Mouse (Mus musculus): Measurements from ENCODE around the gene Smok3c.
"Not testable (repeated sequence)": the region's sequence is repeated elsewhere in the genome, so short reads cannot be mapped to it uniquely, and the experiment has no call there.

Smok3c gene

GRCm38 (mm10) chr5:138104976-138105375 lies 52.0 kb downstream of the Smok3c start:
- no peak for DNase-seq (ENCODE audit: low spot score)

GRCm38 (mm10) chr5:138107130-138107529 lies 54.1 kb downstream of the Smok3c start:
- no peak for DNase-seq (ENCODE audit: low spot score)

DNA sequence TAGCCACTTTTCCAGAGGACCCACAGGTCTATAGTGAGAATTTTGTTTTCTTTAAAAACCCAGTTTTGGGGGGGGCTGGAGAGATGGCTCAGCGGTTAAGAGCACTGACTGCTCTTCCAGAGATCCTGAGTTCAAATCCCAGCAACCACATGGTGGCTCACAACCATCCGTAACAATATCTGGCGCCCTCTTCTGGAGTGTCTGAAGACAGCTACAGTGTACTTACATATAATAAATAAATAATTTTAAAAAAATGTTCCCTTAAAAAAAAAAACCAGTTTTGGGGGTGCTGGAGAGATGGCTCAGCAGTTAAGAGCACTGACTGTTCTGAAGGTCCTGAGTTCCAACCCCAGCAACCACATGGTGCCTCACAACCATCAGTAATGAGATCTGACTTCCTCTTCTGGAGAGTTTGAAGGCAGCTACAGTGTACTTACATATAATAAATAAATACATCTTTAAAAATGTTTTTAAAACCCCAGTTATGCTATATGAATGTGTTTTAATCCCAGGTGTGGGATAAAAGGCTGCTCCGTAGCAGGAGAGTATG lies 56.9 kb downstream of the Smok3c start:
- DNase-seq (ENCODE audit: low spot score) = not testable (repeated sequence)
